Mouse (Mus musculus) embryo, embryonic 11 days (tissue): ENCODE results near the gene Mad2l2.

Source experiments
- DNase-seq: peaks from one replicate; pipeline ENCODE4 v3.0.0-alpha.2; 2015

Mad2l2 gene

GRCm38 (mm10) chr4:148130133-148130532, at the start of gene Mad2l2:
Gene Mad2l2, plus strand, starts transcription at chr4:148130384.
- DNase-seq: no peak

- no peak for DNase-seq
These were observed 49.6 kb upstream of the Mad2l2 start for GRCm38 (mm10) chr4:148080597-148080973.

GRCm38 (mm10) chr4:148081201-148081600, 49.0 kb upstream of the Mad2l2 start:
- DNase-seq: no peak

- DNase-seq: peak; percentile 72
These were observed 47.7 kb upstream of the Mad2l2 start for GRCm38 (mm10) chr4:148082257-148083044.

- peak; percentile 34 for DNase-seq
These were observed 46.8 kb upstream of the Mad2l2 start for GRCm38 (mm10) chr4:148083176-148083899.

GRCm38 (mm10) chr4:148084261-148084714, 45.9 kb upstream of the Mad2l2 start:
- DNase-seq: peak; percentile 72

- DNase-seq: no peak
These were observed 44.9 kb upstream of the Mad2l2 start for GRCm38 (mm10) chr4:148085131-148085906.

- DNase-seq: no peak
These were observed 44.3 kb upstream of the Mad2l2 start for GRCm38 (mm10) chr4:148085907-148086305.

- peak; percentile 43 for DNase-seq
These were observed 42.9 kb upstream of the Mad2l2 start for GRCm38 (mm10) chr4:148087091-148087906.

- DNase-seq: peak; percentile 97
These were observed 42.2 kb upstream of the Mad2l2 start, which contains the start of gene Agtrap for GRCm38 (mm10) chr4:148087907-148088527. Gene Agtrap, minus strand, starts transcription at chr4:148088031.

GRCm38 (mm10) chr4:148089166-148089565, 41.0 kb upstream of the Mad2l2 start:
- DNase-seq: no peak

- DNase-seq: no peak
These were observed 39.0 kb upstream of the Mad2l2 start for GRCm38 (mm10) chr4:148091181-148091580.

GRCm38 (mm10) chr4:148092551-148093271, 37.5 kb upstream of the Mad2l2 start:
- no peak for DNase-seq

- DNase-seq: no peak
These were observed 36.0 kb upstream of the Mad2l2 start for GRCm38 (mm10) chr4:148094161-148094560.

- no peak for DNase-seq
These were observed 35.1 kb upstream of the Mad2l2 start for GRCm38 (mm10) chr4:148095081-148095480.

- no peak for DNase-seq
These were observed 32.2 kb upstream of the Mad2l2 start for GRCm38 (mm10) chr4:148097936-148098335.

GRCm38 (mm10) chr4:148098666-148099065, 31.5 kb upstream of the Mad2l2 start:
- DNase-seq: no peak

GRCm38 (mm10) chr4:148101801-148102527, 28.2 kb upstream of the Mad2l2 start:
- peak; percentile 82 for DNase-seq

- no peak for DNase-seq
These were observed 26.0 kb upstream of the Mad2l2 start for GRCm38 (mm10) chr4:148104146-148104545.

- DNase-seq: peak; percentile 76
These were observed 22.4 kb upstream of the Mad2l2 start for GRCm38 (mm10) chr4:148107621-148108291.
